Mouse (Mus musculus): ENCODE data around the gene Snx18.

DNA sequence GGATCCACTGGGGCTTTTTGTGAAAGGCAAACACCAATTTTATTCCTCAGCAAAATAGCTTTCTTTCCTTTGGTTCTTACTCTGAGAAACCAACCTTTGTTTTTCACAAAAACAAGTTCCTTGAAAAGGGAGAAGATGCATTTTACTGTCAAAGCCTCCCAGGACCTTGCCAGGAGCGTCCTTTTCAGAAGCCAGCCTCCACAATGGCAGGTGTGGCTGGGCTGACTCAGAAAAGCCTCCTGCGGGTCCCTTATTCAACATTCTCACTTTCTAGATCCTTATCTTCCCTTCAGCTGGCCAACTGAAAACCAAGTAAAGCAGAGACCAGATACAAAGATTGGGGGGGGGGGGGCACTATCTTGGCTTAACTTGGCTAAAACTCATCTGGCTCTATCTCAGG, 48.8 kb downstream of the Snx18 start:
- no peak for TF ChIP-seq POLR2A (IDR thresholded peaks at IDR 0.05; ENCODE audit: low read depth, low read length)
- no peak for TF ChIP-seq CTCF (IDR thresholded peaks at IDR 0.05; ENCODE audit: extremely low read depth, insufficient read depth, insufficient read length, insufficient replicate concordance)
